Mouse (Mus musculus): ENCODE data around the gene Hist1h2af. TPM values are rescaled to one million over a fixed set of nuclear protein-coding genes. Genes with fewer than 3 reads are reported as not detected.

Hist1h2af gene
- polyA plus RNA-seq, 1 experiment from 2014 or later: not detected

DNA sequence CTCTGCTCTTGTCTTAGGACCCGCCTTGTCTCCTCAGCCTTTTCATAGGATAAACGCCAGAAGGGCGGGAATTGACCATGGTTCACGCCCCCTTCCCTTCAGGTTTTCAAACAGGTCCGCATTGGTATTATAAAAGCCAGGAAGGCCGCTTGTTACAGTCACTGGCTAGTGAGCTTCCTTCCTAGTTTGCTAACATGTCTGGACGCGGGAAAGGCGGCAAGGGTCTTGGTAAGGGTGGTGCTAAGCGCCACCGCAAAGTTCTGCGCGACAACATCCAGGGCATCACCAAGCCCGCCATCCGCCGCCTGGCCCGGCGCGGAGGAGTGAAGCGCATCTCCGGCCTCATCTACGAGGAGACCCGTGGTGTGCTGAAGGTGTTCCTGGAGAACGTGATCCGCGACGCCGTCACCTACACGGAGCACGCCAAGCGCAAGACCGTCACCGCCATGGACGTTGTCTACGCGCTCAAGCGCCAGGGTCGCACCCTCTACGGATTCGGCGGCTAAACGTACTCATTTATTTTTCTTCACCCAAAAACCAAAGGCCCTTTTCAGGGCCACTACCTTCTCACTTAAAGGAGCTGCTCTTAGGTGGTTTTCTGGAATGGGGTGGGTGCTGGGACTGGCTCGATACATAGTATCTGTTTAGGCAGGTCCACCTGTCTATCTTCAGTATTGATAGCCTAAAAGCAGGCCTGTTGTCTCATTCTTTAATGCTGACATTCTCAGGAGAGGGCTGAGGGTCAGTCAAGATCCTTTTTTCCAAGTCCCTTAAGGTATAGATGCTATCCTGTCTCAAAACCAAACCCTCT is 47.9 kb downstream of the Hist1h2af start, which contains the start of gene Hist1h4d:
Gene Hist1h4d, plus strand, starts transcription at position 191 of the 811 bp plus-strand sequence.
- Histone ChIP-seq H3K4me2 (ENCODE audit: low read length) (peak within 1 kb of the TSS; percentile 95), H3K9me3 (ENCODE audit: control insufficient read depth, low read length) (no peaks in the 10 kb centered on the region), H3K4me1 (ENCODE audit: control insufficient read depth, insufficient read depth, low read depth, low read length) (peaks cover 17% of the 10 kb centered on the region), H3K9ac (ENCODE audit: low read depth, low read length) (peak within 1 kb of the TSS; percentile 62), H3K27me3 (replicated peaks; ENCODE audit: control insufficient read depth, insufficient read depth, low read length) (no peaks in the 10 kb centered on the region), H3K27ac (ENCODE audit: low read depth, low read length) (peak within 1 kb of the TSS; percentile 75), H3K36me3 (ENCODE audit: control insufficient read depth, insufficient read depth, low read length) (no peaks in the 10 kb centered on the region), H3K4me3 (ENCODE audit: low read length) (peak within 1 kb of the TSS; percentile 52)
- peak; percentile 94 for ATAC-seq
- under 1% methylated on average over 43 of the region's 43 CpGs for WGBS

DNA sequence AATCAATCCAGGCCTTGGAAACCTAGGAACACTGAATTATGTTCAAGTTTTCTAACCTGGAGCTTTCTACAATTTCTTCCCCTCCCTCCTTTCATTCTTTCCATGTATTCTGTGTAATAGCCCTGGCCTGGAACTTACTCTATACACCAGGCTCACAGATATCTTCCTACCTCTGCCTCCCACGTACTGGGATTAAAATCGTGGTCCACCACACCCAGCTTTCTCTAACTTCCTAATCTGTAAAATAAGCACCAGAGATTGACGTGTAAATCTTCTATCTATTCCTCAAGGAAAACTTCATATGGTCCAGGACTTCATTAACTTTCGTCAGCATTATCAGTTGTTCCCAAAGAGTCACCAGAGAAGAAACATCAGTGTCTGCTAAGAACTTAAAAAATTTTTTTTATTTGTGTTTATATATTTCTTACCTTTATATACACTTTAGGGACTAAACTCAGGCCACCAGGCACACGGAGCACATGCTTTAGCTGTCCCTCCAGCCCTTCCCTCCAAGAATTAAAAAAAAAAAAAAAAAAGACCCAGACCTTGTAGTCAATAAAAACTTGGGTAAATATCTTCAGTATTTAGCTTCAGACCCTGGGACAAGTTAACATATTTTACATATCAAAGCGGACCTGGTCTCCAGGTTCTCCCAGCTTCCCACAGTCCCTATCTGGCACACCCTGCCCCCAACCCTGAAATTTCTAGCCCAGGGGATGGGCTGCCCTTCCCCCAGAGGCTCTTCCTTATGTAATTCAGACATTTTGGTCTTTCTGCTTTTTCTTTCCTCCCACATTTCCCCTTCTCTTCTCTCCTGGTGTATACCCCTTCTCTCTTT is 48.7 kb downstream of the Hist1h2af start:
- H3K9me3 ChIP-seq (ENCODE audit: control insufficient read depth, low read length): no peaks in the 10 kb centered on the region
- 11% methylated on average over 6 of the region's 6 CpGs for WGBS
- H3K4me1 ChIP-seq (ENCODE audit: control insufficient read depth, insufficient read depth, low read depth, low read length): peaks cover 18% of the 10 kb centered on the region
- no peaks in the 10 kb centered on the region for H3K27me3 ChIP-seq (replicated peaks; ENCODE audit: control insufficient read depth, insufficient read depth, low read length)
- H3K9ac ChIP-seq (ENCODE audit: low read depth, low read length): peak overlapping the region; percentile 62; the same call in 1 of the 2 replicates
- peak overlapping the region; percentile 75; the same call in 1 of the 2 replicates for H3K27ac ChIP-seq (ENCODE audit: low read depth, low read length)
- H3K36me3 ChIP-seq (ENCODE audit: control insufficient read depth, insufficient read depth, low read length): no peaks in the 10 kb centered on the region
- H3K4me3 ChIP-seq (ENCODE audit: low read length): peak overlapping the region; percentile 52
- H3K4me2 ChIP-seq (ENCODE audit: low read length): peak overlapping the region; percentile 95
- no peak for ATAC-seq

GRCm38 (mm10) chr13:23583387-23584068 is 49.8 kb downstream of the Hist1h2af start:
- Histone ChIP-seq H3K4me1 (ENCODE audit: control insufficient read depth, insufficient read depth, low read depth, low read length) (peaks cover 18% of the 10 kb centered on the region), H3K27me3 (replicated peaks; ENCODE audit: control insufficient read depth, insufficient read depth, low read length) (no peaks in the 10 kb centered on the region), H3K9me3 (ENCODE audit: control insufficient read depth, low read length) (no peaks in the 10 kb centered on the region), H3K4me2 (ENCODE audit: low read length) (no peak overlapping the region), H3K9ac (ENCODE audit: low read depth, low read length) (no peak overlapping the region), H3K27ac (ENCODE audit: low read depth, low read length) (no peak overlapping the region), H3K36me3 (ENCODE audit: control insufficient read depth, insufficient read depth, low read length) (no peaks in the 10 kb centered on the region), H3K4me3 (ENCODE audit: low read length) (no peak overlapping the region)
- no peak for ATAC-seq

Small RNA genes within 50 kb of the gene (microRNA-seq; reads per million reads assigned to microRNA genes)
- not detected for gene Gm44297
- gene Gm44359: not detected
- gene Gm44394: not detected
- 0.83 reads per million for gene n-TStga1

Other genes starting within 250 kb of the Hist1h2af start
- gene Zfp322a, start 164.7 kb upstream of the Hist1h2af start, polyA plus RNA-seq (2015; fragmentation: Nextera tagmentation; extraction: Ambion mirVana): 46.2 and 48.2 TPM in 2 replicates
- 9.8 and 10.1 TPM in 2 replicates for gene Abt1, start 110.0 kb upstream of the Hist1h2af start, polyA plus RNA-seq (2015; fragmentation: Nextera tagmentation; extraction: Ambion mirVana)
- 0.09 and 0.20 TPM in 2 replicates for gene Btn1a1, start 68.0 kb upstream of the Hist1h2af start, polyA plus RNA-seq (2015; fragmentation: Nextera tagmentation; extraction: Ambion mirVana)
- gene Btn2a2, start 45.0 kb upstream of the Hist1h2af start, polyA plus RNA-seq (2015; fragmentation: Nextera tagmentation; extraction: Ambion mirVana): 0.14 TPM in 1 of 2 replicates, not detected in the other
- 2.6 and 2.7 TPM in 2 replicates for gene Hist1h4h, start 2.9 kb upstream of the Hist1h2af start, polyA plus RNA-seq (2015; fragmentation: Nextera tagmentation; extraction: Ambion mirVana)
- 0.66 TPM in 1 of 2 replicates, not detected in the other for gene Hist1h3g, start 1.5 kb downstream of the Hist1h2af start, polyA plus RNA-seq (2015; fragmentation: Nextera tagmentation; extraction: Ambion mirVana)
- 0.16 and 0.29 TPM in 2 replicates for gene Hist1h2bh, start 9.5 kb downstream of the Hist1h2af start, polyA plus RNA-seq (2015; fragmentation: Nextera tagmentation; extraction: Ambion mirVana)
- gene Hist1h3f, start 10.1 kb downstream of the Hist1h2af start, polyA plus RNA-seq (2015; fragmentation: Nextera tagmentation; extraction: Ambion mirVana): not detected in 2 replicates
- 0.59 TPM in 1 of 2 replicates, not detected in the other for gene Hist1h4f, start 17.7 kb downstream of the Hist1h2af start, polyA plus RNA-seq (2015; fragmentation: Nextera tagmentation; extraction: Ambion mirVana)
- 0.07 and 0.10 TPM in 2 replicates for gene Hist1h1d, start 19.4 kb downstream of the Hist1h2af start, polyA plus RNA-seq (2015; fragmentation: Nextera tagmentation; extraction: Ambion mirVana)
- 0.85 and 0.97 TPM in 2 replicates for gene Hist1h3e, start 28.5 kb downstream of the Hist1h2af start, polyA plus RNA-seq (2015; fragmentation: Nextera tagmentation; extraction: Ambion mirVana)
- 9.4 and 14.5 TPM in 2 replicates for gene Hist1h2ae, start 37.3 kb downstream of the Hist1h2af start, polyA plus RNA-seq (2015; fragmentation: Nextera tagmentation; extraction: Ambion mirVana)
- 0.79 and 1.4 TPM in 2 replicates for gene Hist1h2bg, start 37.5 kb downstream of the Hist1h2af start, polyA plus RNA-seq (2015; fragmentation: Nextera tagmentation; extraction: Ambion mirVana)
- 0.44 and 0.67 TPM in 2 replicates for gene Hist1h2bf, start 40.3 kb downstream of the Hist1h2af start, polyA plus RNA-seq (2015; fragmentation: Nextera tagmentation; extraction: Ambion mirVana)
- gene Hist1h2ad, start 40.5 kb downstream of the Hist1h2af start, polyA plus RNA-seq (2015; fragmentation: Nextera tagmentation; extraction: Ambion mirVana): 0.57 and 1.3 TPM in 2 replicates
- gene Hist1h3d, start 41.9 kb downstream of the Hist1h2af start, polyA plus RNA-seq (2015; fragmentation: Nextera tagmentation; extraction: Ambion mirVana): 0.85 and 1.3 TPM in 2 replicates
- gene Hist1h4d, start 47.7 kb downstream of the Hist1h2af start, polyA plus RNA-seq (2015; fragmentation: Nextera tagmentation; extraction: Ambion mirVana): 27.6 and 30.0 TPM in 2 replicates
- gene Hist1h2be, start 87.2 kb downstream of the Hist1h2af start, polyA plus RNA-seq (2015; fragmentation: Nextera tagmentation; extraction: Ambion mirVana): 1.0 and 1.1 TPM in 2 replicates
- 4.0 and 5.0 TPM in 2 replicates for gene Hist1h1e, start 88.7 kb downstream of the Hist1h2af start, polyA plus RNA-seq (2015; fragmentation: Nextera tagmentation; extraction: Ambion mirVana)
- 0.26 and 0.30 TPM in 2 replicates for gene Hist1h2ac, start 150.0 kb downstream of the Hist1h2af start, polyA plus RNA-seq (2015; fragmentation: Nextera tagmentation; extraction: Ambion mirVana)
- gene Hist1h2bc, start 150.3 kb downstream of the Hist1h2af start, polyA plus RNA-seq (2015; fragmentation: Nextera tagmentation; extraction: Ambion mirVana): 20.4 and 24.8 TPM in 2 replicates
- not detected in 2 replicates for gene Hist1h1t, start 161.9 kb downstream of the Hist1h2af start, polyA plus RNA-seq (2015; fragmentation: Nextera tagmentation; extraction: Ambion mirVana)
- gene Hist1h4c, start 164.5 kb downstream of the Hist1h2af start, polyA plus RNA-seq (2015; fragmentation: Nextera tagmentation; extraction: Ambion mirVana): 2.0 and 2.5 TPM in 2 replicates
- gene Hfe, start 176.9 kb downstream of the Hist1h2af start, polyA plus RNA-seq (2015; fragmentation: Nextera tagmentation; extraction: Ambion mirVana): 5.4 and 6.7 TPM in 2 replicates
- gene Hist1h1c, start 204.9 kb downstream of the Hist1h2af start, polyA plus RNA-seq (2015; fragmentation: Nextera tagmentation; extraction: Ambion mirVana): 8.6 and 10.8 TPM in 2 replicates
- 0.70 and 1.2 TPM in 2 replicates for gene Hist1h3c, start 211.7 kb downstream of the Hist1h2af start, polyA plus RNA-seq (2015; fragmentation: Nextera tagmentation; extraction: Ambion mirVana)
- 0.49 and 0.66 TPM in 2 replicates for gene Hist1h2bb, start 212.8 kb downstream of the Hist1h2af start, polyA plus RNA-seq (2015; fragmentation: Nextera tagmentation; extraction: Ambion mirVana)
- 3.7 and 6.8 TPM in 2 replicates for gene Hist1h2ab, start 217.2 kb downstream of the Hist1h2af start, polyA plus RNA-seq (2015; fragmentation: Nextera tagmentation; extraction: Ambion mirVana)
- 1.7 and 2.7 TPM in 2 replicates for gene Hist1h3b, start 218.4 kb downstream of the Hist1h2af start, polyA plus RNA-seq (2015; fragmentation: Nextera tagmentation; extraction: Ambion mirVana)
- gene Hist1h4b, start 223.1 kb downstream of the Hist1h2af start, polyA plus RNA-seq (2015; fragmentation: Nextera tagmentation; extraction: Ambion mirVana): 1.1 TPM in 1 of 2 replicates, not detected in the other
- not detected in 2 replicates for gene Hist1h4a, start 227.3 kb downstream of the Hist1h2af start, polyA plus RNA-seq (2015; fragmentation: Nextera tagmentation; extraction: Ambion mirVana)
- gene Hist1h3a, start 228.5 kb downstream of the Hist1h2af start, polyA plus RNA-seq (2015; fragmentation: Nextera tagmentation; extraction: Ambion mirVana): 0.89 and 1.2 TPM in 2 replicates
- gene Hist1h1a, start 229.8 kb downstream of the Hist1h2af start, polyA plus RNA-seq (2015; fragmentation: Nextera tagmentation; extraction: Ambion mirVana): 0.44 TPM in 1 of 2 replicates, not detected in the other
- 0.07 TPM in 1 of 2 replicates, not detected in the other for gene Trim38, start 236.0 kb downstream of the Hist1h2af start, polyA plus RNA-seq (2015; fragmentation: Nextera tagmentation; extraction: Ambion mirVana)